13 mouse cellular contexts compared by ENCODE assay signal in genomic region chr1:77412285-77412684, GRCm38 (mm10).
DNase-seq lines count a peak whose midpoint lies in the region; ATAC-seq and TF ChIP-seq lines count a peak whose summit lies in the region.
"Had no signal": no experiment of that assay in that cellular context is flagged by ENCODE, and none has a peak within 500 bp of the region (broad histone marks: within the 10 kb centered on the region; RNA-seq: fewer than 3 reads in every experiment).

No protein-coding gene starts in this region.

- no peak for ATAC-seq in activated CD4-positive, CD25-positive, alpha-beta regulatory T cell, adult 4 months
- ATAC-seq: midbrain, embryonic 15.5 days had no signal

- H3K4me3 ChIP-seq in left cerebral cortex, adult 2 months = no peak overlapping the region
- H3K4me3 ChIP-seq: hindbrain, embryonic 13.5 days; limb, embryonic 12.5 days; lung, embryonic 15.5 days; midbrain, embryonic 15.5 days had no signal

- intact Hi-C loops in left cerebral cortex, adult 2 months (cut with DNase I) = no loop called here

- peak; percentile 7 for DNase-seq in cerebellum, adult 9-11 months
- no peak for DNase-seq in cerebellum, adult 11 months
- no peak for DNase-seq in left cerebral cortex, adult 2 months (ENCODE audit: extremely low spot score in 1 of 2, low spot score in 2 of 2)
- no peak for DNase-seq in left cerebral cortex, adult 11 months (ENCODE audit: low spot score)
- DNase-seq in heart, adult 8-10 months (ENCODE audit: low spot score) = peak; percentile 25
- DNase-seq in heart, postnatal 4 days = peak; percentile 37
- DNase-seq in spleen, adult 18-20 months = no peak
- DNase-seq: kidney, adult 2 months had no signal

- no peak; the same call in 1 of the 2 replicates for TF ChIP-seq CTCF in left cerebral cortex, adult 2 months (IDR thresholded peaks at IDR 0.05)

- H3K27ac ChIP-seq in left cerebral cortex, adult 2 months = 0 out of 2 replicates have a peak overlapping the region, but pooled peaks have one; percentile 33
- H3K27ac ChIP-seq: limb, embryonic 12.5 days; lung, embryonic 15.5 days; midbrain, embryonic 15.5 days had no signal

Comparison
In these comparisons a context has a peak if more than half of its experiments do, and no peak if none do; other contexts are left out.
1. DNase-seq: peak in cerebellum, adult 9-11 months (single experiment), heart, adult 8-10 months (single experiment) and heart, postnatal 4 days (single experiment); none in cerebellum, adult 11 months (single experiment), left cerebral cortex, adult 2 months (0 of 2), left cerebral cortex, adult 11 months (single experiment) and spleen, adult 18-20 months (0 of 2).